Mouse (Mus musculus) adrenal gland, postnatal 36 days (tissue): ENCODE measurements at regions not wholly inside any gene's neighbourhood (a gene's known extent, or its start where the extent isn't known, plus 50 kb on each side); places are given as distances from the start of the nearest gene placed in this dataset.
A peak's percentile ranks its signal among the peaks of the same experiment; 100 is the strongest.

Source experiments
- DNase-seq, 2 experiments: peaks; one replicate each; pipeline ENCODE4 v3.0.0; 2021; ENCODE audit warnings: mixed read lengths in 1 of 2

- no peak for DNase-seq
Measured at GRCm38 (mm10) chr3:147967866-147968265, 1022.5 kb downstream of the Adgrl2 start.

- DNase-seq = no peak
Measured at GRCm38 (mm10) chr3:147967261-147967660, 1023.1 kb downstream of the Adgrl2 start.

GRCm38 (mm10) chr3:147966827-147967226 is 1023.5 kb downstream of the Adgrl2 start:
- DNase-seq = no peak

- DNase-seq = no peak
Measured at GRCm38 (mm10) chr3:147966379-147966778, 1024.0 kb downstream of the Adgrl2 start.

- DNase-seq = no peak
Measured at GRCm38 (mm10) chr3:147963698-147964476, 1026.5 kb downstream of the Adgrl2 start.

- no peak for DNase-seq
Measured at GRCm38 (mm10) chr3:147948041-147948592, 1042.2 kb downstream of the Adgrl2 start.

- DNase-seq = no peak
Measured at GRCm38 (mm10) chr3:147943314-147943713, 1047.0 kb downstream of the Adgrl2 start.

- no peak for DNase-seq
Measured at GRCm38 (mm10) chr3:147930811-147931251, 1059.5 kb downstream of the Adgrl2 start.

- no peak for DNase-seq
Measured at GRCm38 (mm10) chr3:147920181-147920580, 1068.0 kb downstream of the Ttll7 start.

GRCm38 (mm10) chr3:147919701-147920100 is 1067.5 kb downstream of the Ttll7 start:
- DNase-seq = no peak

GRCm38 (mm10) chr3:147919146-147919545 is 1067.0 kb downstream of the Ttll7 start:
- DNase-seq = no peak

- no peak for DNase-seq
Measured at GRCm38 (mm10) chr3:147896751-147897150, 1044.6 kb downstream of the Ttll7 start.

GRCm38 (mm10) chr3:147891682-147892081 is 1039.5 kb downstream of the Ttll7 start:
- DNase-seq = no peak

- DNase-seq = no peak
Measured at GRCm38 (mm10) chr3:147886261-147886893, 1034.2 kb downstream of the Ttll7 start.

GRCm38 (mm10) chr3:147882936-147883645 is 1030.9 kb downstream of the Ttll7 start:
- DNase-seq = no peak

- no peak for DNase-seq
Measured at GRCm38 (mm10) chr3:147878690-147879089, 1026.5 kb downstream of the Ttll7 start.

- no peak for DNase-seq
Measured at GRCm38 (mm10) chr3:147868281-147868680, 1016.1 kb downstream of the Ttll7 start.

GRCm38 (mm10) chr3:147853346-147853745 is 1001.2 kb downstream of the Ttll7 start:
- DNase-seq = peak; percentile 75 to 86

GRCm38 (mm10) chr3:147852830-147853229 is 1000.7 kb downstream of the Ttll7 start:
- no peak for DNase-seq

- DNase-seq = no peak
Measured at GRCm38 (mm10) chr3:147841357-147841756, 989.2 kb downstream of the Ttll7 start.

- peak; percentile 63 to 68 for DNase-seq
Measured at GRCm38 (mm10) chr3:147838816-147839215, 986.6 kb downstream of the Ttll7 start.

- DNase-seq = peak; percentile 2 to 19
Measured at GRCm38 (mm10) chr3:147835716-147836115, 983.5 kb downstream of the Ttll7 start.

GRCm38 (mm10) chr3:147825337-147825736 is 973.2 kb downstream of the Ttll7 start:
- DNase-seq = no peak
